Mouse (Mus musculus) MEL (cell line): ENCODE measurements around the gene Klhdc4. TPM values are rescaled to one million over a fixed set of nuclear protein-coding genes. Genes with fewer than 3 reads are reported as not detected.

ENCODE experiments used
- DNase-seq: peaks from one replicate; pipeline ENCODE4 v3.0.0; 2011; ENCODE audit warnings: low read depth, low spot score
- H3K27ac ChIP-seq: 2 replicates; pipeline ENCODE4 v1.5.1; 2012; ENCODE audit warnings: low read depth, mild to moderate bottlenecking, control low read depth, low read length, moderate library complexity; ENCODE audit not compliant: control insufficient read depth
- H3K27me3 ChIP-seq, 2 experiments: fragments of 150-350 bp in 1 of 2; sonication (generic) in 1 of 2; 2 replicates each; pipeline ENCODE4 v1.6.1; 2012; ENCODE audit warnings: low read length in 2 of 2, mild to moderate bottlenecking in 2 of 2, improper control_type of control experiment in 1 of 2, moderate library complexity in 1 of 2; ENCODE audit not compliant: insufficient read depth in 2 of 2, control insufficient read depth in 1 of 2
- H3K36me3 ChIP-seq, 2 experiments: 2 replicates each; pipeline ENCODE4 v1.6.1; 2012 to 2014; ENCODE audit warnings: low read length in 2 of 2, improper control_type of control experiment in 1 of 2, inconsistent platforms in 1 of 2, mild to moderate bottlenecking in 1 of 2; ENCODE audit not compliant: insufficient read depth in 2 of 2, control insufficient read depth in 1 of 2
- H3K4me1 ChIP-seq, 2 experiments: fragments of 150-350 bp in 1 of 2; sonication (generic) in 1 of 2; 2 replicates each; pipeline ENCODE4 v1.6.1; 2012; ENCODE audit warnings: low read length in 2 of 2, improper control_type of control experiment in 1 of 2, mild to moderate bottlenecking in 1 of 2; ENCODE audit not compliant: insufficient read depth in 2 of 2, control insufficient read depth in 1 of 2
- H3K4me3 ChIP-seq, 2 experiments: fragments of 150-350 bp in 1 of 2; sonication (generic) in 1 of 2; 2 replicates each; pipeline ENCODE4 v1.5.1; 2012; ENCODE audit warnings: low read depth in 2 of 2, low read length in 2 of 2, mild to moderate bottlenecking in 2 of 2, moderate library complexity in 2 of 2, control low read depth in 1 of 2, improper control_type of control experiment in 1 of 2; ENCODE audit not compliant: control insufficient read depth in 1 of 2, insufficient read depth in 1 of 2
- H3K79me2 ChIP-seq: 2 replicates; pipeline ENCODE4 v1.6.1; 2012; ENCODE audit warnings: mild to moderate bottlenecking, low read length, moderate library complexity; ENCODE audit not compliant: control insufficient read depth, poor library complexity, insufficient read depth
- H3K9ac ChIP-seq: 2 replicates; pipeline ENCODE4 v1.6.1; 2012; ENCODE audit warnings: low read depth, mild to moderate bottlenecking, control low read depth, low read length, moderate library complexity; ENCODE audit not compliant: control insufficient read depth, poor library complexity, severe bottlenecking
- H3K9me3 ChIP-seq: fragments of 150-350 bp; sonication (generic); replicated peaks from 2 replicates; pipeline ENCODE4 v1.6.1; 2012; ENCODE audit warnings: mild to moderate bottlenecking, low read length, improper control_type of control experiment, moderate library complexity; ENCODE audit not compliant: insufficient read depth
- BHLHE40 ChIP-seq: IDR thresholded peaks from 2 replicates; pipeline ENCODE4 v1.6.1; 2012; ENCODE audit warnings: low read depth, mild to moderate bottlenecking, inconsistent platforms, low read length, improper control_type of control experiment, borderline replicate concordance
- CHD1 ChIP-seq: IDR thresholded peaks from 2 replicates; pipeline ENCODE4 v1.6.1; 2012; ENCODE audit warnings: low read depth, mild to moderate bottlenecking, inconsistent platforms, low read length, improper control_type of control experiment
- CHD2 ChIP-seq: IDR thresholded peaks from 2 replicates; pipeline ENCODE4 v1.6.1; 2011; ENCODE audit warnings: low read length, improper control_type of control experiment
- CTCF ChIP-seq, 3 experiments: IDR thresholded peaks in 2 of 3; conservative IDR thresholded peaks in 1 of 3; 2 replicates each; pipeline ENCODE4 v1.5.1; 2011 to 2012; ENCODE audit warnings: low read length in 3 of 3, low read depth in 2 of 3, mild to moderate bottlenecking in 2 of 3, improper control_type of control experiment in 1 of 3, inconsistent platforms in 1 of 3, mixed read lengths in 1 of 3, moderate library complexity in 1 of 3; ENCODE audit not compliant: control insufficient read depth in 1 of 3, insufficient read depth in 1 of 3, poor library complexity in 1 of 3, severe bottlenecking in 1 of 3
- E2F4 ChIP-seq: IDR thresholded peaks from 2 replicates; pipeline ENCODE4 v1.6.1; 2011; ENCODE audit warnings: low read depth, low read length, improper control_type of control experiment, borderline replicate concordance
- ETS1 ChIP-seq: IDR thresholded peaks from 2 replicates; pipeline ENCODE4 v1.6.1; 2012; ENCODE audit warnings: low read depth, mild to moderate bottlenecking, inconsistent platforms, low read length, improper control_type of control experiment, moderate library complexity
- GABPA ChIP-seq: IDR thresholded peaks from 2 replicates; pipeline ENCODE4 v1.6.1; 2012; ENCODE audit warnings: low read depth, mild to moderate bottlenecking, inconsistent platforms, low read length, improper control_type of control experiment, moderate library complexity
- GATA1 ChIP-seq: IDR thresholded peaks from 2 replicates; pipeline ENCODE4 v1.6.1; 2011; ENCODE audit warnings: low read depth, low read length, improper control_type of control experiment
- HCFC1 ChIP-seq: IDR thresholded peaks from 2 replicates; pipeline ENCODE4 v1.6.1; 2012; ENCODE audit warnings: low read depth, mild to moderate bottlenecking, inconsistent platforms, low read length, improper control_type of control experiment, moderate library complexity
- JUND ChIP-seq: IDR thresholded peaks from 2 replicates; pipeline ENCODE4 v1.6.1; 2011; ENCODE audit warnings: low read depth, mild to moderate bottlenecking, improper control_type of control experiment, low read length
- MAFK ChIP-seq: IDR thresholded peaks from 2 replicates; pipeline ENCODE4 v1.6.1; 2011; ENCODE audit warnings: low read depth, mild to moderate bottlenecking, low read length, improper control_type of control experiment, borderline replicate concordance
- MAX ChIP-seq: IDR thresholded peaks from 2 replicates; pipeline ENCODE4 v1.6.1; 2011; ENCODE audit warnings: low read length, improper control_type of control experiment
- MAZ ChIP-seq: IDR thresholded peaks from 2 replicates; pipeline ENCODE4 v1.6.1; 2012; ENCODE audit warnings: low read depth, mild to moderate bottlenecking, inconsistent platforms, low read length, improper control_type of control experiment
- MXI1 ChIP-seq: IDR thresholded peaks from 2 replicates; pipeline ENCODE4 v1.6.1; 2011; ENCODE audit warnings: mild to moderate bottlenecking, low read depth, low read length, improper control_type of control experiment
- MYB ChIP-seq: IDR thresholded peaks from 2 replicates; pipeline ENCODE4 v1.6.1; 2011; ENCODE audit warnings: mild to moderate bottlenecking, low read depth, low read length, improper control_type of control experiment
- MYC ChIP-seq: IDR thresholded peaks from 2 replicates; pipeline ENCODE4 v1.6.1; 2011; ENCODE audit warnings: low read depth, mild to moderate bottlenecking, low read length, improper control_type of control experiment, moderate library complexity
- NELFE ChIP-seq: IDR thresholded peaks from 2 replicates; pipeline ENCODE4 v1.6.1; 2011; ENCODE audit warnings: low read depth, low read length, improper control_type of control experiment
- NRF1 ChIP-seq: IDR thresholded peaks from 2 replicates; pipeline ENCODE4 v1.6.1; 2014; ENCODE audit warnings: low read depth, mild to moderate bottlenecking, inconsistent platforms, low read length, improper control_type of control experiment, moderate library complexity; ENCODE audit not compliant: poor library complexity, insufficient read depth, severe bottlenecking
- POLR2AphosphoS2 ChIP-seq: IDR thresholded peaks from 2 replicates; pipeline ENCODE4 v1.6.1; 2011; ENCODE audit warnings: low read length, improper control_type of control experiment
- POLR2AphosphoS5 ChIP-seq: IDR thresholded peaks from 2 replicates; pipeline ENCODE4 v1.6.1; 2012; ENCODE audit warnings: low read depth, borderline replicate concordance, mild to moderate bottlenecking, inconsistent platforms, low read length, moderate library complexity, mixed read lengths
- RCOR1 ChIP-seq: IDR thresholded peaks from 2 replicates; pipeline ENCODE4 v1.6.1; 2012; ENCODE audit warnings: low read depth, mild to moderate bottlenecking, inconsistent platforms, low read length, improper control_type of control experiment
- SIN3A ChIP-seq: IDR thresholded peaks from 2 replicates; pipeline ENCODE4 v1.6.1; 2012; ENCODE audit warnings: low read length, improper control_type of control experiment, inconsistent platforms
- TAL1 ChIP-seq: IDR thresholded peaks from 2 replicates; pipeline ENCODE4 v1.6.1; 2012; ENCODE audit warnings: mild to moderate bottlenecking, inconsistent platforms, low read length, moderate library complexity, mixed read lengths
- USF2 ChIP-seq, 2 experiments: IDR thresholded peaks; 2 replicates each; pipeline ENCODE4 v1.6.1; 2011 to 2012; ENCODE audit warnings: improper control_type of control experiment in 2 of 2, low read length in 2 of 2, borderline replicate concordance in 1 of 2, inconsistent platforms in 1 of 2, low read depth in 1 of 2, mild to moderate bottlenecking in 1 of 2; ENCODE audit not compliant: insufficient read depth in 1 of 2
- ZKSCAN1 ChIP-seq: IDR thresholded peaks from 2 replicates; pipeline ENCODE4 v1.6.1; 2012; ENCODE audit warnings: low read depth, mild to moderate bottlenecking, inconsistent platforms, low read length, improper control_type of control experiment, moderate library complexity
- ZMIZ1 ChIP-seq: IDR thresholded peaks from 2 replicates; pipeline ENCODE4 v1.6.1; 2012; ENCODE audit warnings: low read depth, mild to moderate bottlenecking, inconsistent platforms, low read length, improper control_type of control experiment, moderate library complexity
- ZNF384 ChIP-seq: IDR thresholded peaks from 2 replicates; pipeline ENCODE4 v1.6.1; 2012; ENCODE audit warnings: low read depth, mild to moderate bottlenecking, inconsistent platforms, low read length, improper control_type of control experiment
- polyA plus RNA-seq, 2 experiments: library from polyadenylated mRNA; stranded (reverse) in 1 of 2; unstranded in 1 of 2; fragments of >175 nt in 1 of 2; fragments of >200 nt in 1 of 2; gene quantifications; 2 replicates each; pipeline versions ENCODE4 v1.2.1 to v1.2.4; 2012; ENCODE audit warnings: low replicate concordance in 2 of 2, low read depth in 1 of 2; ENCODE audit not compliant: insufficient read length in 2 of 2, insufficient read depth in 1 of 2, missing spikeins in 1 of 2
- total RNA-seq: library from RNA; depleted of rRNA; stranded (reverse); fragments of 300-350 nt; gene quantifications from 2 replicates; pipeline ENCODE4 v1.2.3, GENCODE M21; 2012

Klhdc4 gene
- total and polyA plus RNA-seq, 3 experiments = 49.8 to 65.2 TPM; not detected in 1

DNA sequence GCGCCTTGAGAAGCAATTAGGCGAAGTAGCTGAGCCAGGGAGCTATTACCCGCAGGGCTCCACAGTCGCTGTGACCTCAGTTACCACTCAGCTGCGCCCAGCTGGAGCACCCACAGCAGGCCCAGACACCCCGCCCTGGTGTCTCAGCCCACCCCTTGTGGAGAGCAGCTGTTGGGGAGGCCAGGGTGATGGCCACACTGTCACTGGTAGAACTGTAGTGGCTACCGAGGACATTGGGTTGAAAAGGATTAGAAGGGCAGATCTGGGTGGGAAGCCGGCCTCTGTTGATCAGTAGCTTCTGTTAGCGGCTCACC, 65.7 kb downstream of the Klhdc4 start:
- no peaks in the 10 kb centered on the region for H3K9me3 ChIP-seq
- H3K9ac ChIP-seq = no peak overlapping the region
- H3K27me3 ChIP-seq = no peaks in the 10 kb centered on the region
- H3K4me3 ChIP-seq = no peak overlapping the region
- H3K79me2 ChIP-seq = no peaks in the 10 kb centered on the region
- H3K4me1 ChIP-seq = no peaks in the 10 kb centered on the region
- no peak for TF ChIP-seq MYB
- TF ChIP-seq SIN3A = no peak
- TF ChIP-seq TAL1 = no peak
- no peak for TF ChIP-seq USF2 (IDR thresholded peaks at IDR 0.05; ENCODE audit: borderline replicate concordance in 1 of 2, insufficient read depth in 1 of 2, low read depth in 1 of 2, low read length in 2 of 2)
- TF ChIP-seq CHD2 = no peak
- no peak for TF ChIP-seq MXI1
- no peak for TF ChIP-seq POLR2AphosphoS5
- no peak for TF ChIP-seq ZNF384
- no peak for TF ChIP-seq NRF1
- no peak for TF ChIP-seq ETS1
- TF ChIP-seq ZKSCAN1 = no peak
- no peak for TF ChIP-seq MYC
- no peak for TF ChIP-seq MAFK
- no peak for TF ChIP-seq POLR2AphosphoS2
- H3K36me3 ChIP-seq = no peaks in the 10 kb centered on the region
- DNase-seq = no peak
- no peak overlapping the region for H3K27ac ChIP-seq

DNA sequence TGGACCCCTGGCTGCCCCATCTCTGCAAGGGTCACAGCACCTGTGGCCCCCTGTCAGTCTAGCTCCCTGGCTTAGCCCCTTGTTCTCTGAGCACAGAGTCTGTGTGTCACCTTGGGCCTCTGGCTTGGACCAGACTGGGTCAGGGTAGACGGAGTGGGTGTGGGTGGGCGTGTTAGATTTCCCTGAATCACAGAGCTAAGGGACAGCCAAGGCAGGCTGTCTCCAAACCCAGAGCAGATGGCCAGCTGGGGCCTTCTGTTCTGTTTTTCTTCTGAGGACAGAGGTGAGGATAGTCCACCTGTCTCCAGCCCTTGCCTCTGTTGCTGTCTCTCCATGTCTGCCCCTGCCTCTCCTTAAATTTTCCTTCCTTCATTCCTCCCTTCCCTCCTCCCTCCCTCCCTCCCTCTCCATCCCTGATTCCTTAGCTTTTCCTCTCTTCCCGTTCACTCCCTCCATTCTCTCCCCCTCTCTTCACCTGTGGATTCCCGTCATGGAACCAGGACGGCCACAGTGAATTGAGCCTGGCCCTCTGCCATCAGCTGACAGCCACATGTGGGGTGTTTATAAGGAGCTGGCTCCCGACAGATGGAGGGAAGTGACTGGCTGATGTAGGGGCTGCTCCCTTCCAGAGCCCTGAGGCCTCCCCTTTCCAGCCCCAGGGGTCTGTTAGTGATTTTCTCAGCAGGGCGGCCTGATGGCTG, 66.2 kb downstream of the Klhdc4 start:
- Histone ChIP-seq H3K4me3 (no peak overlapping the region), H3K27me3 (no peaks in the 10 kb centered on the region)
- no peak for DNase-seq
- TF ChIP-seq NELFE (no peak), MAX (no peak), GABPA (no peak), SIN3A (no peak), POLR2AphosphoS5 (no peak), CHD1 (no peak), MAZ (no peak), BHLHE40 (no peak), HCFC1 (no peak), GATA1 (no peak), MAFK (no peak), E2F4 (no peak), ETS1 (no peak), RCOR1 (no peak), CTCF (IDR thresholded peaks at IDR 0.05 in 2 of 3, conservative IDR thresholded peaks at IDR 0.05 in 1 of 3; ENCODE audit: control insufficient read depth in 1 of 3, insufficient read depth in 1 of 3, low read depth in 2 of 3, low read length in 3 of 3, poor library complexity in 1 of 3, severe bottlenecking in 1 of 3) (no peak), JUND (no peak), ZMIZ1 (no peak), MYC (no peak)
- TF ChIP-seq, all 39 proteins: peak for 0
- Histone ChIP-seq H3K79me2 (no peaks in the 10 kb centered on the region), H3K4me1 (no peaks in the 10 kb centered on the region), H3K9ac (no peak overlapping the region), H3K27ac (no peak overlapping the region), H3K9me3 (no peaks in the 10 kb centered on the region), H3K36me3 (no peaks in the 10 kb centered on the region)
